ENCODE assay signal across 9 mouse cellular contexts in genomic region chr7:114116711-114117351, GRCm38 (mm10). TPM values are rescaled to one million over a fixed set of nuclear protein-coding genes. Genes with fewer than 3 reads are reported as not detected.
DNase-seq lines count a peak whose midpoint lies in the region; ATAC-seq and TF ChIP-seq lines count a peak whose summit lies in the region.
"Had no signal": no experiment of that assay in that cellular context is flagged by ENCODE, and none has a peak within 500 bp of the region (broad histone marks: within the 10 kb centered on the region; RNA-seq: fewer than 3 reads in every experiment).

No protein-coding gene starts in this region.

- no peak for DNase-seq in layer of hippocampus, adult 2 months (ENCODE audit: low spot score in 2 of 2)
- no peak for DNase-seq in layer of hippocampus, adult 8-10 months (ENCODE audit: low spot score in 2 of 2)
- peak; percentile 52 to 66 for DNase-seq in cerebellum, postnatal 14 days
- DNase-seq in gastrocnemius, postnatal 25 days = peak; percentile 64
- DNase-seq in induced T-regulatory cell, adult 2 months (ENCODE audit: low read depth) = peak; percentile 58
- peak in 1 of 3 experiments; percentile 19 for DNase-seq in liver, embryonic 14.5 days (ENCODE audit: low read depth in 3 of 3, low spot score in 3 of 3)
- peak; percentile 80 for DNase-seq in neural tube, embryonic 11.5 days (ENCODE audit: low spot score)
- peak; percentile 83 for DNase-seq in testis, postnatal 10 days (ENCODE audit: low spot score)

- TF ChIP-seq CTCF in layer of hippocampus, adult 2 months (conservative IDR thresholded peaks at IDR 0.05) = 0 out of 2 replicates have a peak, but pooled peaks have one; percentile 14
- TF ChIP-seq CTCF in liver, embryonic 14.5 days (IDR thresholded peaks at IDR 0.05; ENCODE audit: low read depth) = no peak

- no peak for TF ChIP-seq EP300 in liver, embryonic 14.5 days (IDR thresholded peaks at IDR 0.05; ENCODE audit: low read depth)

- peak overlapping the region; percentile 81 for H3K4me3 ChIP-seq in layer of hippocampus, adult 2 months
- peak overlapping the region; percentile 47 to 65 for H3K4me3 ChIP-seq in liver, embryonic 14.5 days (ENCODE audit: insufficient read depth in 1 of 2, low read depth in 2 of 2, low read length in 2 of 2)
- peak overlapping the region; percentile 88 for H3K4me3 ChIP-seq in neural tube, embryonic 11.5 days (ENCODE audit: low read depth, low read length)

- H3K36me3 ChIP-seq in liver, embryonic 14.5 days (replicated peaks; ENCODE audit: control insufficient read depth, insufficient read depth, low read depth) = no peaks in the 10 kb centered on the region
- no peaks in the 10 kb centered on the region for H3K36me3 ChIP-seq in neural tube, embryonic 11.5 days (ENCODE audit: control insufficient read depth, insufficient read depth, low read length)

- H3K27me3 ChIP-seq in liver, embryonic 14.5 days (ENCODE audit: control insufficient read depth, insufficient read depth, low read length) = peaks cover 31% of the 10 kb centered on the region
- H3K27me3 ChIP-seq in neural tube, embryonic 11.5 days (ENCODE audit: control insufficient read depth, insufficient read depth, low read length) = no peaks in the 10 kb centered on the region

- H3K9ac ChIP-seq in liver, embryonic 14.5 days (replicated peaks) = peak overlapping the region; percentile 32; the same call in 1 of the 2 replicates
- peak overlapping the region; percentile 83 for H3K9ac ChIP-seq in neural tube, embryonic 11.5 days (ENCODE audit: low read length)

- no peaks in the 10 kb centered on the region for H3K9me3 ChIP-seq in liver, embryonic 14.5 days (ENCODE audit: control insufficient read depth, low read length)
- H3K9me3 ChIP-seq in neural tube, embryonic 11.5 days (ENCODE audit: control insufficient read depth, low read length) = no peaks in the 10 kb centered on the region

- under 1% methylated on average over 72 of the region's 74 CpGs for WGBS in liver, embryonic 14.5 days (ENCODE audit: insufficient replicate concordance)
- WGBS in neural tube, embryonic 11.5 days = under 1% methylated on average over 46 of the region's 74 CpGs

- ATAC-seq in liver, embryonic 14.5 days (ENCODE audit: insufficient read depth) = peak; percentile 67
- peak; percentile 75 for ATAC-seq in neural tube, embryonic 11.5 days (ENCODE audit: insufficient read depth, low FRiP score, low TSS enrichment)

- H3K4me1 ChIP-seq in liver, embryonic 14.5 days (replicated peaks; ENCODE audit: control insufficient read depth in 2 of 2, insufficient read depth in 2 of 2, low read length in 1 of 2) = peaks cover 0 to 1% of the 10 kb centered on the region in 2 experiments; a peak in 2 of 4 replicates
- peaks cover 4% of the 10 kb centered on the region; the same call in 1 of the 2 replicates for H3K4me1 ChIP-seq in neural tube, embryonic 11.5 days (ENCODE audit: control insufficient read depth, insufficient read depth, low read length)

- peak overlapping the region; percentile 88 for H3K27ac ChIP-seq in layer of hippocampus, adult 2 months
- no peak overlapping the region for H3K27ac ChIP-seq in liver, embryonic 14.5 days
- H3K27ac ChIP-seq in neural tube, embryonic 11.5 days (ENCODE audit: low read depth, low read length) = peak overlapping the region; percentile 94

- peak overlapping the region; percentile 56 for H3K4me2 ChIP-seq in liver, embryonic 14.5 days (ENCODE audit: low read depth)
- H3K4me2 ChIP-seq in neural tube, embryonic 11.5 days (ENCODE audit: low read depth) = peak overlapping the region; percentile 79

RNA-seq across cellular contexts. Expression of gene Rras2, which starts 0.8 kb away (rescaled TPM):
- 10 to 100 TPM; 26.0 to 27.6 TPM for total RNA-seq in layer of hippocampus, adult 2 months (2021)
- 10 to 100 TPM; 21.6 to 25.8 (median 23.3) TPM for total RNA-seq in layer of hippocampus, adult 8-10 months (2022)
- total RNA-seq in gastrocnemius, postnatal 25 days (2021) = 10 to 100 TPM; 13.9 to 18.5 TPM
- polyA plus RNA-seq in liver, embryonic 14.5 days (2012; rRNA removed) = 4.5 and 5.3 TPM in 2 replicates
- 7.9 and 8.2 TPM in 2 replicates for polyA plus RNA-seq in liver, embryonic 14.5 days (2014; fragmentation: Nextera tagmentation; extraction: Ambion mirVana)
- polyA plus RNA-seq in neural tube, embryonic 11.5 days (2014; fragmentation: Nextera tagmentation; extraction: Ambion mirVana) = 25.4 and 26.9 TPM in 2 replicates
- total RNA-seq: MEL had no signal

Comparison
In these comparisons a context has a peak if more than half of its experiments do, and no peak if none do; other contexts are left out.
1. DNase-seq: peak in cerebellum, postnatal 14 days (2 of 2), gastrocnemius, postnatal 25 days (single experiment), induced T-regulatory cell, adult 2 months (single experiment), neural tube, embryonic 11.5 days (single experiment) and testis, postnatal 10 days (single experiment); none in layer of hippocampus, adult 2 months (0 of 2) and layer of hippocampus, adult 8-10 months (0 of 2).
2. Peak in every context shown above with its lines, with median percentiles within 50 percentile points of each other: H3K4me3 ChIP-seq.